Mouse (Mus musculus): ENCODE measurements around the gene Hoxd11.

The Hoxd11 gene

DNA sequence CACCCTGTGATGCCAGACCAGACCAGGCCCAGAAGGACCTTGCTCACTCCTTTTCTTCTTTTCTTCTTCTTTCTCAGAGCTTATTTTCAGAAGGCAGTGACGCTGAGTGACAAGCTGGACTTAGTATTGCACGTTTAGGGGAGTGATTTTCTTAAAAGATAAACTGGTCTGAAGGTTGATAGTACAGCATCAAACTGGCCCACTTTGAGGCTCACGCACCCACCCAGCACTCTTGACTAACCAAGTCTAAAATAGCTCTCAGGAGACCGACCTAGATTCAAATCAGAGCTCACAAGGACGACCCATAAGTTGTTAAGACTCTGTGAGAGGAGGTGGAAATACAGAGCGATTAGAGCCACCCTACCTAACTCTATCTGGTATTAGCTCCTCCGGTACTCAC is 12.9 kb upstream of the Hoxd11 start:
- no peak for DNase-seq

DNA sequence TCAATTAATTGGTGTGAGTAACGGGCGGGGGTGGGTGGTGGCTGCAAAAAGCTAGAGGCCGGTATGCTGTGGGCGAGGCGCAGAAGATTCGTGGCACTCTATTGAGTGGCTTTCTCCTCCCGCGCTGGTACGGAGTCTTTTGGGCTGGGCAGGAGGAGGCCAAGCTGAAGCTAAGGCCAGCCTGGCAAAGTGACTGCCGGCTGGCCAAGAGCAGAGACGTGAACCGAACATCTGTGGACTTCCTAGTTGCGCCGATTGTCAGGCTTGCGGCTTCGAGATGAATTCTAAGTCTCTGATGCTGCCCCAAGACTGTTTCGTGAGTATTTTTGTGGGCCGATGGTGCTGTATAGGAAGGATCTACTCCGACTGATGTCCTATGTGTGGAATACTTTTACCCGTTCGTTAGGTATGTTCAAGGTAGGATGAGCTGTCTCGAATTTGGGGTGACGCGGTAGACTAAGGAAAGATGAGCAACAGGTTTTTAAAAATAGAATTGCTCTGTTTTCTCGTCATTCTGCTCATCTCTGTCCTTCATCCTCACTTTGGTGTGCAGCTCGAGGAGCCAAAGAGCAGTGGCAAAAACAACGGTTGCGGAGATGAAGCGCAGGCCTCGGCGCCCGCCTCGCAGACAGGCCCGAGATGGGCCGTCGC is 12.0 kb upstream of the Hoxd11 start:
- no peak for DNase-seq

DNA sequence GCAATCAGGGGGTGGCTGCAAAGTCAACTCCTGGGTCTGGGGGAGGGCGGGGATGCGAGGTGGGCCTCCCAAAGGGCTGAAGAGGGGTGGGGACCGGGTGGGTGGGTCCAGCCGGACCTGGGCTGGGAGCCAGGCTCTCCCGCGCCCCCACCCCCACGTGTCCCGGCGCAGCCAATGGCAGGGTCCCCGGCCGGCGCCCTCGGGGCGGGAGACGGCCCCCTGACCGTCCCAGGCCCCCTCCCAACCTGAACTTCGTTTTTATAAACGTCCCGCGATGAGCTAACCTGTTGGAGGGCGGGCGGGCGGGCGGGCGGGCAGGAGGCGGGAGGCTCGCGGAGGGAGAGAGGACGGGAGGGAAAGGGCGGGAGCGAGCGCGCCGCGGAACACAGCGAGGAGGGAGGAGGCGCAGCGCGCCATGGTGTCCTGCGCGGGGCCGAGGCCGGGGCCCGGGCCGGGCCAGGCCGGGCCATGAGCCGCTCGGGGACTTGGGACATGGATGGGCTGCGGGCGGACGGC is 11.5 kb upstream of the Hoxd11 start, which contains the start of gene Hoxd13:
TSS of gene Hoxd13 (plus strand) at position 469 of the 516 bp plus-strand sequence.
- DNase-seq: no peak

DNA sequence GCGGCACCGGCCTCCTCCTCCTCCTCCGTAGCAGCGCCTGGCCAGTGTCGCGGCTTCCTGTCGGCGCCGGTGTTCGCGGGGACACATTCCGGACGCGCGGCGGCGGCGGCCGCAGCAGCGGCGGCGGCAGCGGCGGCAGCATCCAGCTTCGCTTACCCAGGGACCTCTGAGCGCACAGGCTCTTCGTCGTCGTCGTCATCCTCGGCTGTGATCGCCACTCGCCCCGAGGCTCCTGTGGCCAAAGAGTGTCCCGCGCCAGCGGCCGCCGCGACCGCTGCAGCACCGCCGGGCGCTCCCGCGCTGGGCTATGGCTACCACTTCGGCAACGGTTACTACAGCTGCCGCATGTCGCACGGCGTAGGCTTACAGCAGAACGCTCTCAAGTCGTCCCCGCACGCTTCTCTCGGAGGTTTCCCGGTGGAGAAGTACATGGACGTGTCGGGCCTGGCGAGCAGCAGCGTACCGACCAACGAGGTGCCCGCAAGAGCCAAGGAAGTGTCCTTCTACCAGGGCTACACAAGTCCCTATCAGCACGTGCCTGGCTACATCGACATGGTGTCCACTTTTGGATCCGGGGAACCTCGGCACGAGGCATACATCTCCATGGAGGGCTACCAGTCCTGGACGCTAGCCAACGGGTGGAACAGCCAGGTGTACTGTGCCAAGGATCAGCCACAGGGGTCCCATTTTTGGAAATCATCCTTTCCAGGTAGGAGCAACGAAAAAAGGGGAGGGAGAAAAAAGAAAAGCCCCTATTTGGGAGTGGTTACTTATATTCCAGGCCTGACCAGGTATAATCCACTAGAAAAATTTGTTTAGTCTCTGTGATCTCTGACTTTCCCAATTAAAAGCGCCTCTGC is 10.8 kb upstream of the Hoxd11 start:
- peak; percentile 36 for DNase-seq

DNA sequence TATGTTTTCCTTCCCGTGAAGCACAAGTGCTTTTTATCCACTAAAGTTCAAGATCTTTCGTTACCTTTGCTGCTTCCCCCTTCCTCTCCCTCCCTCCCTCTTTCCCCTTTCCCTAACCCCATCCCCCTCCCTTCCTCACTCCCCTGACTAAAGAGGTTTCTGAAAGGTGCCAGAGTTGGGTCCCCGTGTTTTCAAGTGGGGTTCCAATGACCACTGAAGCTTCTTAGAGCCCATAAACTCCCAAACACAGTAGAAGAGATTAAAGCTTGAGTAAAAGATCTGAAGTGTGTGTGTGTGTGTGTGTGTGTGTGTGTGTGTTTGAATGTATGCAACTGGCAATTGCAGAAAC is 10.2 kb upstream of the Hoxd11 start:
- no peak for DNase-seq

DNA sequence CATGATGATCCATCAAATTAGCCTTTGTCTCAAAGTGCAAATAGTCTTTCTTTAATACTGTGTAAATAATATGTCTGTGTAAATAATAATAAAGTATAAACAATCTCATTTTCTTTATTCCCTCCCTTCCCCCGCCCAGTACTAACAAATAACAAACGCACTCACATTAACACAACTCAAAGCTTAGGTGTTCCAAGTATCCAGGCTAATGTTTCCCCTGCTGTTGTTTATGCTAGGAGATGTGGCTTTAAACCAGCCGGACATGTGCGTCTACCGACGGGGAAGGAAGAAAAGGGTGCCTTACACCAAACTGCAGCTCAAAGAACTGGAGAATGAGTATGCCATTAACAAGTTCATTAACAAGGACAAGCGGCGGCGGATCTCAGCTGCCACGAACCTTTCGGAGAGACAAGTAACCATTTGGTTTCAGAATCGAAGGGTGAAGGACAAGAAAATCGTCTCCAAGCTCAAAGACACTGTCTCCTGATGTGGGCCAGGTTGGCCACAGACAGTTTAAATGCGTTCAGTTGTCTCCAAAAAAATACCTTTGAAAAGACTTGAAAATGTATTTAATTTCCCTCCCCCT is 9.6 kb upstream of the Hoxd11 start:
- DNase-seq: no peak

DNA sequence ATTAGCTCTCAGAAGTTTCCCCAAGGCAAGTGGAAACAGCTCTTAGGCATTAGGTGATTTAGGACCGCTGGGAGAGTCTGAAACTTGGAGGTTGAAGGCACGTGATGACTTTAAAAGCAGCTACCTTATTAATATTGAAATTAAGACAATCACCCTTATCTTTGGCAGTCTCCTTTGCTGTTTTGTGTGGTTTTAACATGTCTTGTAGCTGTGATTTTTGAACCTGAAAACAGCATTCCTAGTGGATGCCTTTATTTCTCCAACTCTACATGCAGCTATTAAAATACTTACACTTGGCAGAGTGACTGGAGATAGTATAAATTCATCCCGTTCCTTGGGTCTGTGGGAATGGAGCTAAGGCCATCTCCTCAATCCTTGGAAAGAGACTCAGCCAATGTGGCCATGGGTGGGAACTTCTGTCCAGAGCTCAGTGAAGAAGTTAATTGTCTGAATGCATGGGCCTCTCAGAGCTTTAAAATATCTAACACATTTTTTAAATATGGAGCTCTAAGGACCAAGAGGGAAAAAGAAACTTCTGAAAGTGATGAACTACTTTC is 8.6 kb upstream of the Hoxd11 start:
- DNase-seq: no peak

DNA sequence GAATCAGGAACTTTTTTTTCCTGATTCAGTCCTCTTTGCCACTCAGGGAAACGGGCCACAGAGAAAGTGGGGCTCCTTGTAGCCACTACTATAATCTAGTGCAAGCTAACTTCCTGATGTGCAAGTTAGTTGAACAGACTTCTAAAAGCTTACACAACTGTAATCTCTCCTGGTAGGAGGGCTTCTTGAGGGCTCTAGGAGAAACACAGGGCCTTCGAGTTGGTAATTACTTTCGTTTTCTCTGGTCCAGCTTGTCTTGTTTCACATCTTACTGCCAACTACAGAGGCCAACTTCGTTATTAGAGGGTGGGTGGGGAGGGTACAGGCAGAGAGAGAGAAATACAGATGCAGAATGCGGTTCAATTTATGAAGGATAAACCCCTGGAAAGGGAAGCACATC is 7.5 kb upstream of the Hoxd11 start:
- no peak for DNase-seq

DNA sequence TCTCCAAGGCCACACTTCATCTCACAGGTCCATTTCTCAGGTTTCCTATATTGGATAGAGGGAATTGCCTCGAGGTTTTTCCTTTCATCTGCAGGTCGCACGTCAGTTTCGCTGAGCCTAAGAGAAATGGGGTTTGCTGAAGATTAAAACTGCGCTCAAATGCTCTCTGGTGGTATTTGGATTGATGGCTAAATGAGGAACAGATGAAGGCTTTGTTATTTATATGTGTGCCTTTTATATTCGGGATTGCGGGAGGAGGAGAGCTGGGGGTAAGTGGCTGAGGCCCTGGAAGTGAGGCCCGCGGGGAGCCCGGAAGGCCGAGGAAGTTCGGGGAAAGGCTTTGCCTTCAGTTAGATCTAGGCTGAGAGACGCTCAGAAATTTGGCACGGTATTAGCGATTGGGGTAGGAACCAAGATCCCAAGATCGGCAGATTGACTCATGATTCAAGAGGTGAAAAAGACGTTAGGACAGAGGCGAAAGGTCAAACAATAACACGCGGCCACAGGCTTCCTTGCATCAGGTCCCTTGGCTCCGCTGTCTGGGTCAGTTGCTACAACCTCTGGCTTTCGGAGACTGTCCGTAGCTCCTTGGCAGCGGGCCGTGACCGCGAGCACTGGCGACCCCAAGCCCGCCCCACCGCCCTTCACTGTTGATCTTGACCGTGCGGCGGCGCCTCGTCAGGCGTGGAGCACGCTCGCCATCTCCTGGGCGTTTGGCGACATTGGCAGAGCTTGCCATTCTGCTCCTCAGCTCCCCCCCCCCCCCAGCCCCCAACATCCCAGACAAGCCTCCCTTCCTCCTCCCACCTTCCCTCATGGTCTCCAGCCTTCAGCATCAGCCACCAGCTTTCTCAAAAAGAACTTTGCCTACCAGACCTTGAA is 6.6 kb upstream of the Hoxd11 start:
- DNase-seq: peak; percentile 79

DNA sequence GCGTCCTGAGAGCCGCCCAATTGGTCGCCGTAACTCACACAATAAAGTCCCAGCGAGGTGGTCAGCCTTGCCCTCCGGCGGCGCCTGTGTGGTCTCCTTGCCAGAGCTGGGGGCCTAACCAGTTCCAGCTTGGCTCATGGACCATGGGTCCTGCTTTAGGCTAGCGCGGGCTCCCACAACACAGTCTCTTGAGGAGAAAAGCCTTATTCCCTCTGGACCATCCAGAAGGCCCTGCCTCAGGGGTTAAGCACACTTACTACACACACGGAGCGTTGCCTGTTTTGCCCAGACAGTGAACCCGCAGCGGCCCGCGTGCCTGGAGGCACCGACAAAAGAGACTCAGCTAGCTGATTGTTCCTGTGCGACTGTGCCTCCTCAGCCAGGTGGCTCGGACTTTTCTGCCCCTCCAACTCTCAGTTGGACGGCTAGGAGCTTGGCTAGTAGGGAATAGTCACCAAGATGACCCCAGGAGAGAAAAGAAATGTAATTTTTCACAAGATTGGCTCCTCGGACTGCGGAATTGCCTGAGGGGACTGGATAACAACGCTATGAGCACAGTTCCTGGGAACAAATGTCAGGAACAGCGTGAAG is 5.4 kb upstream of the Hoxd11 start:
- no peak for DNase-seq

DNA sequence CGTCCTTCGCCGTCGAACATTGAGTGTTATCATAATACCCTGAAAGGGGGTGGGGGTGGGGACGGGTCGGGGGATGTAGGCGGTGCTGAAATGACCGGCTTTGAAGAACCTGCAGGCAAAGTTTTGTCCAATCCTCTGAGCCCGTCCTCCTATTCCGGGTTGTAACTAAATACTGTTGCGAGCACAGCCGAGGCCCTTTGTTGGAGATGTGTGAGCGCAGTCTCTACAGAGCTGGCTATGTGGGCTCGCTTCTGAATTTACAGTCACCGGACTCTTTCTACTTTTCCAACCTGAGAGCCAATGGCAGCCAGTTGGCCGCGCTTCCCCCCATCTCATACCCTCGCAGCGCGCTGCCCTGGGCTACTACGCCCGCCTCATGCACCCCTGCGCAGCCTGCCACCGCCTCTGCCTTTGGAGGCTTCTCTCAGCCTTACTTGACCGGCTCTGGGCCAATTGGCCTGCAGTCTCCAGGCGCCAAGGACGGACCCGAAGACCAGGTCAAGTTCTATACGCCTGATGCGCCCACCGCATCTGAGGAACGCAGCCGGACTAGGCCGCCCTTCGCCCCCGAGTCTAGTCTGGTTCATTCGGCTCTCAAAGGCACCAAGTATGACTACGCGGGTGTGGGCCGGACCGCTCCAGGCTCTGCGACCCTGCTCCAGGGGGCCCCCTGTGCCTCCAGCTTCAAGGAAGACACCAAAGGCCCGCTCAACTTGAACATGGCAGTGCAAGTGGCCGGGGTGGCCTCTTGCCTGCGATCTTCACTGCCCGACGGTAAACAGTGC is 4.3 kb upstream of the Hoxd11 start, which contains the start of gene Hoxd12:
TSS of gene Hoxd12 (plus strand) at position 133 of the 785 bp plus-strand sequence.
- DNase-seq: no peak

DNA sequence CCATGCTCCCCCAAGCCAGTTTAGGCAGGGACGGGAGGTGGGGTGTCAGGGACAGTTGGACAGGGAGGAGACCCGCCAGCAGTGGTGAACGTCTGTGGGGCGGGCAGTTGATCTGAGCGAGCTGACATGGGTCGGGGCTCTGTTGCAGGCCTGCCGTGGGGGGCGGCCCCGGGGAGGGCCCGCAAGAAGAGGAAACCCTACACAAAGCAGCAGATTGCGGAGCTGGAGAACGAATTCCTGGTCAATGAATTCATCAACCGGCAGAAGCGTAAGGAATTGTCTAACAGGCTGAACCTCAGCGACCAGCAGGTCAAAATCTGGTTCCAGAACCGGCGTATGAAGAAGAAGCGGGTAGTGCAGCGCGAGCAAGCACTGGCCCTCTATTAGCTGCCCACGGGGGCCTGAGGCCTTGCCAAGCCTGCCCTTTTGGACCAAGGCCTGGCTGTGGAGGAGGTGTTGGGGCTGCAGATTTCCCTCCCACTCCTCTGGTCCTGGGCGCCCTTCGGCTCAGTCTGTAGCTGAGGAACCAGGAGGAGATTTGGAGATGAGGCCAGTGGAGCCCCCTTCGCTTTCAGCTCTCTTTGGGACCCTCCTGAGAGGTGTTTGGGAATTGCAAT is 3.6 kb upstream of the Hoxd11 start:
- DNase-seq: no peak

DNA sequence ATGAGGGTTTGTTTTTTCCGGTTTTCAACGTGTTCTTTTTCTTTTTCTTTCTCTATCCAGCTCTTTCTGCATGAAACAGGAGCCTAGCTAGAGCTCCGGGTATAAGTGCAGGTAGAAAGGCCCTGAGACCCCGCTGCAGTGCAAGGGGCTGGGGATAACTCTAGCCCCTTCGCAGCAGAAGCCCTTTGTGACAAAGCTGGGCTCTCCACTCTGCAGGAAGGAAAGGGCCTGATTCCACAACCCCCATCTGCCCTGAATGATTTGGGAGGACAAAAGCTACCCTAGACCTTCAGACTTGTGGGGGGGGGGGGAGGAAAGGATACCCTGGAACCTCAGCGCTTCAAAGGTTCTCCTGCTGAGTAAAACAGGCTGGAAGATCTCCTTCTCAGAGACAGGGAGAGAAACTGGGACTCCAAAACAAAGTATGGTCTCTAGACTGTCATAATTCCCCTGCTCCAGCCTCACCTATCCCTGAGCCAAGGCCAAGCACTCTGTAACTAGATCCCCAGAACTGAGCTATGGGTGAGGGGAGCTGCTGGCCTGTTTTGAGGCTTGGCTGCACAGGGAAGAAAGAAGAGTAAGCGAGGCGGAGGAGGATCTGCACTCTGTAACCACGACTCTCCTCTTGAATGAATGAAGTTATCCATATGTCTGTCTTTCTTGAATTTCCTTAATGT is 2.8 kb upstream of the Hoxd11 start:
- no peak for DNase-seq

DNA sequence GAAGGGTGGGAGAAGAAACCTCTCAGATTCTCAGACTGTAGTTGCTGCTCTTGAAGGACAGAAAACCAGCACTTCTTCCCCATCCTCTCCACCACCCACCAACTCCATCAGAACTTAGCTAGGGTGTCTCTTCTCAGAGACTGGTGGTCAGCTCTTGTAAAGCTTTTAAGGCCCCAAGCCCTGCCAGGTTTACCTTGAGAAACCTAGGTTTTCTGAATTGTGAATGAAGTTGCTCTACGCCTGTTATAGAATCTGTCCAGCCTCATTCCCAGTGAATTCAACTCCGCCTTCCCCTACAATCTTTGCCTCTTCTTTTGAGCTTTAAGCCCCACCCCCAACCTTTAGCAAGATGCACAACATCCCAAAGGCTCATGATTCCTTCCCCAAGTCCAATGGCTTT is 2.3 kb upstream of the Hoxd11 start:
- DNase-seq: no peak

DNA sequence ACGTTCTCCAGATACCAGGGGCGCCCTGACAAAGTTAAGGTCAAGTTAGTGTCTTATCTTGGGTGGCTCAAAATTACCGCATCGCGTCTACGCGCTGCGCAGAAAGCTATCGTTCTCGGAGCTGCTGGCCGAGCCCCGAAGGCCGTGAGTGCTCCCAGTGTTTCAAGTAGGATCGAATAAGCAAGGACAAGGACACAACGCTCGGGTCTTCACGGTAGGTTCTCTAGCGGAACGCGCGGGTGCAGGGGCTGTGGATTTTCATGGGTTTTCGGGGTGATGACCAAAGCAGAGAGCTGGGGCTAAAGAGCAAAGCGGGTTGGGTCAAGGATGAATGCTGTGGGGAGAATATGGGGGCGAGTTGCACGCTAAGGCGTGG is 227 bp downstream of the Hoxd11 start:
- peak; percentile 45 for DNase-seq

DNA sequence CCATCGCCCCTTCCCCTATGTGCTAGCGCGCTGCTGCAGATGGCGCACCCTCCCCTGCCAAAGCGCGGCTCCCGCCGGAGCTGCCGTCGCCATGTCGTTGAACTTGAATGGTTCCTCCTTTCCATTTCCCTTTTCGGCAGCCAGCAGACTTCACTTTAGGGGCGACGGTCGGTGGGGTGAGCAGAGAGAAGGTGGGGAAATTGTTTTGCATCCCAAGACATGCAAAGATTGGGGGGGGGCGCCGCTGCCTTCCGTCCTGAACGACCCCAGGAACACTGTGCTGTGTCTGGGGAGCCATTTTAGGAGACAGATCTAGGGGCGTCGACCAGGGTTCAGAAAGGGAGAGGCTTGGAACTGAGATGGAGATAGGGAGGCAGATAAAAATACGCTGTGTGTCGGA is 623 bp downstream of the Hoxd11 start:
- peak; percentile 24 for DNase-seq

DNA sequence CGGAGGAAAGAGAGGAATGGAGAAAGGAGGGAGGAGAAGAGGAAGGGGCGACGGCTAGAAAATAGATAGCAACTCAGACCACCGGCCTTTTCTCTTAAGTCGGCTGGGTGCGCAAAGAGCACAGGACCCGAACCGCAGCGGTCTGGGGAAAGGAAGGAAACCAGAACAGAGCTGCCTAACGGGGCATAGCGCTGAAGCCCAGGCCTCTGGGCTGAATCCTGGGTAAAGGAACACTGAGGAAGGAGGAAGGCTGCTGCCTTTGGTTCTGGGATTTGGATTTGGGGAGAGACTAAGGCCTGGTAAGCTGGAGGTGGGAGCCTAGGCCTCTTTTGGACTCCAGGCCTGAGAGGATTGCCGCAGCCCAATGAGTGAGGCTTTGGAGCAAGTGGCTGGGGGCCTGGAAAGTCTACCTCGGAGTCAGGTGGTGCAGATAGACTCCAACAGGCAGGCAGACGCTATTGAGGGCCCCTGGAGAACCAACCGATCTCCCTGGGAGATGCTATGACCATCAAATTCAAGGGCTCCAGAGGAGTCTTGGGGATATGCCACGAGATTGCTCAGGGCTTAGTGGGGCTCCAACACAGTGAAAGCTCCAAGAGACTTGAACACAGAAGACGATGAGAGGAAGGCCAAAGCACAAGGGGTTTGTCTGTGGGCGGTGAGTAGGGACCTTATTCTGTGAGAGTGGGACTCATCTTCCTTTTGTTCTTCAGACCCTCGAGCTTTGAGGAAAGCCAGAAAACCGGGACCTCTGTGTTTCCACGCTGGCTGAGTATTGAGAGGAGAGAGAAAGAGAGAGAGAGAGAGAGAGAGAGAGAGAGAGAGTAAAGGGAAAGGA is 1.4 kb downstream of the Hoxd11 start:
- DNase-seq: peak; percentile 40

DNA sequence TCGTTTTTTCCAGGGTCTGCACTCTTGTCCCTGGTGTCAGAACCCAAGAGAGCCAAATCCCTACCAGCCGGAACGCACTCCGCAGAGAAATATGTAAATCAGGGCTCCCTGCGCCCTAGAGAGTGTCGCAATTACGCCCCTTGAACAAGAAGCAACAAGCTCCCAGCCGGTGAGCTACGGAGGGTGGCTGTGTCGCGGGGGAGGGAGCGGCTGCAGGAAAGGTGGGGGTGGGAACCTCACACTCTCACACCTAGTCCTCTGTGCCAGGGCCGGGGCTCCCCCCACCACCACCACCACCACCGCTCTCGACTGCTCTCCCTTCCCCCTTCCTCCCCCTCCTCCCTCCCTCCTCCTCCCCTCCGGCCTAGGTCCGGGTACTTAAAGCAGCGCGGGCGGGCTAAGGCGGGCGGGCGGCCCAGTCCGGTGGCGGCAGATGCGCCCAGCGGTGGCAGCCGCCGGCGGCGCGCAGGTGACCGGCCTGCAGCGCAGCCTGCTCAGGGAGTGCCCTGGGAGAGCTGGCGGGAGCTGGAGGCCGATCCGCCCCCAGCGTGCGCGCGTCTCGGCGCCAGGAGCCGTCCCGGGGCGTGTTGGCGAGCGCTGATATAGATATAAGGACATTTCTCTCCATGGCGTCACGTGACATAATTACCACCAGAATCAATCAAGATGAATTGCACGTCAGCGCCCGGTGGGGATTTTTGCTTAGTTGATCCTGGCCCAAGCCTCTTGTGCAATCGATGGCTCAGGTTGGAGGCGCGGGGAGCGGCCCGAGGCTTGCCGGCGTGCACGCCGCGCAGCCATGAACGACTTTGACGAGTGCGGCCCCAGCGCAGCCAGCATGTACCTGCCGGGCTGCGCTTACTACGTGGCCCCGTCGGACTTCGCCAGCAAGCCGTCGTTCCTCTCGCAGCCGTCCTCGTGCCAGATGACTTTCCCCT is 2.5 kb downstream of the Hoxd11 start:
- peak; percentile 64 for DNase-seq

All from kidney, postnatal 14 days (tissue).